Mouse (Mus musculus) kidney, adult 18-20 months (tissue): ENCODE measurements around the gene Exoc5.
"Not testable (repeated sequence)": the region's sequence is repeated elsewhere in the genome, so short reads cannot be mapped to it uniquely, and the experiment has no call there.

Source experiments
- DNase-seq: peaks from one replicate; pipeline ENCODE4 v3.0.0; 2021

The Exoc5 gene

GRCm38 (mm10) chr14:49066274-49066823, at the start of gene Exoc5:
Gene Exoc5 (minus strand): TSS chr14:49066653.
- peak; percentile 98 for DNase-seq

DNA sequence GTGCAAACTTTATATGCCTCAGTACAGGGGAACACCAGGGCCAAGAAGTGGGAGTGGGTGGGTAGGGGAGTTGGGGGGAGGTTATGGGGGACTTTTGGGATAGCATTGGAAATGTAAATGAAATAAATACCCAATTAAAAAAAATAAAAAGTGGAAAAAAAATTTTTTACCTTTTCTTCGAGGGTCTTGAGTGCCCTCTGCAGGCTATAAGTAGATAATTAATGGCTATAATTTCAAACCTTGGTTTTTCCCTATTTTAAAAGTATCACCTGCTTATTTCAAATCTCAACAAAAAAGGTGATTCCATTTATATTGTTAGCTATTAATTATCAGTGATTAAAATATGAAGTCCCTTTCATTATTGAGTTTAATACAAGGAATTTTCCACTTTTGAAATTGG, 25.3 kb upstream of the Exoc5 start:
- DNase-seq, result not testable (repeated sequence)

GRCm38 (mm10) chr14:49091277-49091676, 24.8 kb upstream of the Exoc5 start:
- no peak for DNase-seq

GRCm38 (mm10) chr14:49090102-49090501, 23.6 kb upstream of the Exoc5 start:
- DNase-seq, result no peak

GRCm38 (mm10) chr14:49089461-49090058, 23.1 kb upstream of the Exoc5 start:
- DNase-seq, result no peak

DNA sequence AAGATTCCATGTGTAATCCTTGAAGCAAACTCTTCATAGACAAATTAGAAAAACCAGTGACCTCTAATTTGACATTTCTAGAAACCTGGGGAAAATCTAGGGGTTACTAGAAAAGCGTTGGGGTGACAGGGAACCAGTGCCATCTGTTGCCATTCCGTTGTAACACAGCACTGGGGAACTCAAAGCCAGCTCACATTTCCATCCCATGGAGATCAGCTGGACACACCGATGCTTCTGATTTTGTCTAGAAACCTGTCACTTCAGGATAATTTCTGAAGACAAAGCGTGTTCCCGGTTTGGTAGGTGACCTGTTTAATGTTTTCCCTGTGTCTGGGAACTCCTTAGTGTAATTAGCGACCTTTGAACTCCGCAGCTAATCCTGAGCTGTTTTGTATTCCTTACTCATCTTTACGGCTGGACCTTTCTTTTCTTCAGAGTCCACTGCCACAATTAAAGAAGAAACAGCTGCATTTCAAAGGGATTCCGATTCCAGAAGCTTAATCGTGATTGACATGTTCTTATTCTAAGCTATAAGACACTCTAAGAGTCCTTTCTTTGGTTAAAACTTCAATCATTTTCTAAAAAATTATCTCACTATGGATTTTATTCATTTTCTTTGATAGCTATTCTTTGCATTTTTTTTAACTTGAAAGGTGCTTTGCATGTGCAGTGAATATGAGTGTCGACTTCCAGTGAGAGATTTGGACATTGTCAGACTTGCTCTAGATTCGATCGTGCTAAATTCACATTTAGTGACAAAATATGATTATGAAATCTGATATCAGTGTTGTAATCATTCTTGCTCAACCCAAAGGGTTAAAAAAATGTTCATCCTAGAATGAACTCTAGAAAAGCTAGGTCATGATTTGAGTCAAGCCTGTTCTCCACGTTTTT, 21.9 kb upstream of the Exoc5 start:
- DNase-seq, result peak; percentile 47

- DNase-seq, result no peak
Observed at GRCm38 (mm10) chr14:49086522-49086921, 20.1 kb upstream of the Exoc5 start.

DNA sequence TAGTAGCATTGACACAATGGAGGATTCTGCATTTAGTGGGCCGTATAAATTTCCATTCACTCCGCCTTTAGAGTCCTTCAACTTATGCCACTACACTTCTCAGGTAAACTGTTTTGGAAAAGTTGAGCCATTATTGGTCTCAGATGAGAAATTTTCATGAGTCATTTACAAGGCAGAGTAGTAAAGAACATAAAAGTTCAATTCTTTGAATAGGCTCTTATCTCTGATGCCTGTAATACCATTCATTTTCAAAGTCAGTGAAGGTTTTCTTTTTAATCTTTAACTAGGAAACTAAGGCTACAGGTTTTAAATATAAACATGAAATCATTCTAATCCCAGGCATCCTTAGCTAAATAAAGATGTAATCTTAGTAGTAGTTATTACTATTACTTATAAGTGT, 12.4 kb upstream of the Exoc5 start:
- DNase-seq, result no peak

DNA sequence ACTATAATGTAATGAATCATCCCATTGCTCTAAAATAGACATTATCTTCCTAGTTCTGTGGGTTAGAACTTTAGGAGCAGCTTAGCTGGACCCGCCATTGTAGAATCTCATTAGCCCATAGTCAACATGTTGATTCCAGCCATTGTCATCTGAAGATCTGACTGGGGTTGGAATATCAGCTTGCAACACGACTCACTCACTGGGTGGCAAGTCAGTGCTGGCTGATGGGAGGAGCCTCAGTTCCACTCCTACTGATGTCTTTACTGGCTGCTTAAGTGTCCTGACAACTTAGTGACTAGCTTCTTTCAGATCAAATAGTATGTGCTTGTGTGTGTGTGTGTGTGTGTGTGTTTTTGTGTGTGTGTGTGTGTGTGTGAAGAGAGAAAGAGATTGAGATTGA, 7.9 kb upstream of the Exoc5 start:
- no peak for DNase-seq

- no peak for DNase-seq
Observed at GRCm38 (mm10) chr14:49073896-49074295, 7.4 kb upstream of the Exoc5 start.

DNA sequence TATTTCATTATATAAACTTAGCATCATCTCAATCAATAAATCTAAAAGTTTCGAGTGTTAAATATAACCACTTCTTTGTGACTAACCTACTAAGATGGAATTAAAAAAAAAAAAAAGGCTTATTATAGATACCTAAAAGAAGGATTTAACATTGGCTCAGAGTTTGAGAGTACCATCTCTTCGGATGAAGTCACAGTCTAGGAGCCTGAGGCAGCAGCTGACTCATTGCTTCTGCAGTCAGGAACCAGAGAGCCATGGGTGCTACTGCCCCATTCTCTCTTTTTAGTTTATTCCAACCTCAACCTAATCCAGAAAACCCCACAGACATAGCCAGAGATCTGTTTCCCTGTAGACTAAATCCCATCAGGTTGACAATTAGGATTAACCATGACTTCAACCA, 6.4 kb upstream of the Exoc5 start:
- no peak for DNase-seq

- no peak for DNase-seq
Observed at GRCm38 (mm10) chr14:49065529-49066273, 752 bp downstream of the Exoc5 start, which contains the start of gene Ap5m1. Gene Ap5m1 (plus strand): TSS chr14:49066097.

DNA sequence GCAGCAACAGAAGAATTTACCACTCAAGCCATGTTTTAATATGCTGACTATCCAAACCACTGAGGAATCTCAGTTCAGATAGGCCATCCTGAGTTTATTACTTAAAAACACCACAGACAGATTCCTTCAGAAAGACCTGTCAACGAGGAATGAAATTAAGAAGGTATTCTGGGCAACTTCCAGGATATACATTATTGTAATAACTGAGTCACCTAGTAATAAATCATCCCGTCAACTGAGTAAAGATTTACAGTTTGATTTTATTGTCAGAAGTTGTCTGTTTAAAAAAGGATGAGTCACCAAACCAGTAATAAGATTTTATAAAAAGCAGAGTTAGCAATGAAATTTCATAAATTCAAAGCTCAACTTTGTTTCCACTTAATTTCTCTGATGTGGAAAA, 2.6 kb downstream of the Exoc5 start:
- no peak for DNase-seq

DNA sequence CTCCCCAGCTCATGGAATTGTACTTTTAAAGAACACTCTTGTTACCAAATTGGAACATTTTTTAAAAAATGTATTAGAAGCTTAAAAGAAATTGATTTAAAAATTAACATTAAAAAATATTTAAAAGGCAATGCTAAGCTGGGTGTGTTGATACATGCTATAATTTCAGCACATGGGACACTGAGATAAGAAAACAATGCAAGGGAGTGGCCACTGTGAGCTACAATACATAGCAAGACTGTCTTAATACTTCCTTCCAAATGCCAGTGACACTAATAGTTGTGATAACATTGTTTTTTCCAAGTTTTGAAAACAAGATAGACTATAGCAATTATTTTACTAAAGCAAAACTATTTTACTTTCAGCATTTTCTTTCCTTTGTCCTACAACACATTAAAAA, 17.0 kb downstream of the Exoc5 start:
- DNase-seq, result no peak

GRCm38 (mm10) chr14:49045610-49046009, 20.8 kb downstream of the Exoc5 start:
- DNase-seq, result no peak

- DNase-seq, result no peak
Observed at GRCm38 (mm10) chr14:49028991-49029390, 37.5 kb downstream of the Exoc5 start.

GRCm38 (mm10) chr14:49027779-49028368, 38.6 kb downstream of the Exoc5 start:
- DNase-seq, result no peak

- peak; percentile 29 for DNase-seq
Observed at GRCm38 (mm10) chr14:49027040-49027778, 39.2 kb downstream of the Exoc5 start.

GRCm38 (mm10) chr14:49019765-49020164, 46.7 kb downstream of the Exoc5 start:
- DNase-seq, result no peak

DNA sequence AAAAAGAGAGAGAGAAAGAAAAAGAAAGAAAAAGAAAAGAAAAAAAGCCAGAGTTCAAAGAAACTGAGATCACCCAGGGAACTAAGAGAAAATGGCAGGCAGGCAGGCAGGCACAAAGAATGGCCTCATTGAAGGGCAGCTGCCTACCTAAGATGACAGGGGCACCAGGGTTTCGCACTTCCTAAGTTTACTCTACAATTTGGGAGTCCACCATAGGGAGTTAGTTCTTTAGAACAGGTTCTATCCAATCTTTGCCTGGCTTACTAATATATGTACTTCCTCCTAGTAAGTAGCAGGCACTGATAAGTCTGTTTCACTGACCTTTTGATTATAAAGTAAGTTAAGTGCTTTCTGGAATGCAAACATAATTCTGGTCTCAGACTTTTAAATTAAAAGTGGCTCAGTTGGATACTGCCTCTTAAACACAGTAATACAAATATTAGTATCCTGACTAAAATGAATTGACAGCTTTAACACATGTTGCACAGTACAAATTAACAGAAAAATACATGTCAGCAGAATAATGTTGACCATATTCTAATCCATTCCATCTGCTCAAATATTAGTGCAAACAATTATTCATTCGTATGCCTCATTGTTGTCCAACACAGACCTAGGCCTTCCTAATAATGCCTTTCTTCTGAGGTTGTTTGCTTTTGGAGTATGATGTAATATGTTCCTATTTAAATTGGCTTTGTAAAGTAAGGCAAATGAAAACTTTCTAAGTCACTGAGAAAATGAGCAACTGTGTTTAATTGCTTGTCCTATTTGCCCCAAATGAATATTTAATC, 57.9 kb downstream of the Exoc5 start:
- DNase-seq, result no peak

DNA sequence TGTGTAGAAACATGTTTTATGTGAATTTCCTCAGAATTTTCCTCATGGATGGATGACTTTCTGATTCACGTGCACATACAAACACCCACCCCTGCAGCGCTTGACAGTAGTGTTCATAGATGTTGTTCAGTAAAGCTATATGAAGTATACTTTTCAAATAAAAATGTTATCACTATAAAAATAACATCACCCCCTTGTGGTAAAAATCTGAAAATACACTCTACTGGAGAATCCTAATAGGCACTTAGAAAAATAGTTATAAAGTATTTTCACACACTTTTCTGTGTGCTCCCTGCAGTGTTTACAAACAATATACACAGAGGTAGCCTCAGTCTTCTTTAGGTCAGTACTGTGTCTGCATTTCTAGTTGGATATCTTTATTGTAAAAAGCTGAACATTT, 58.5 kb downstream of the Exoc5 start:
- no peak for DNase-seq
